Mouse (Mus musculus) CH12.LX (cell line): Measurements from ENCODE around the gene Alb. TPM values are rescaled to one million over a fixed set of nuclear protein-coding genes. Genes with fewer than 3 reads are reported as not detected.

ENCODE experiments used
- DNase-seq: peaks from one replicate; pipeline ENCODE4 v3.0.0-alpha.2; 2013; ENCODE audit errors: extremely low read depth
- H3K27ac ChIP-seq: 2 replicates; pipeline ENCODE4 v1.5.1; 2012; ENCODE audit warnings: low read depth, mild to moderate bottlenecking, control low read depth, moderate library complexity; ENCODE audit not compliant: insufficient read depth
- H3K27me3 ChIP-seq: replicated peaks from 2 replicates; pipeline ENCODE3; 2012; ENCODE audit warnings: inconsistent platforms
- H3K36me3 ChIP-seq, 2 experiments: replicated peaks in 1 of 2; 2 replicates each; pipeline versions ENCODE3 to v1.6.1; 2012; ENCODE audit warnings: inconsistent platforms in 1 of 2, low read length in 1 of 2, mild to moderate bottlenecking in 1 of 2, mixed read lengths in 1 of 2, moderate library complexity in 1 of 2; ENCODE audit not compliant: control insufficient read depth in 1 of 2, insufficient read depth in 1 of 2
- H3K4me1 ChIP-seq, 2 experiments: 2 replicates each; pipeline ENCODE4 v1.6.1; 2012; ENCODE audit warnings: inconsistent platforms in 1 of 2, moderate library complexity in 1 of 2; ENCODE audit not compliant: insufficient read depth in 2 of 2, control insufficient read depth in 1 of 2
- H3K4me2 ChIP-seq: 2 replicates; pipeline ENCODE4 v1.6.1; 2012; ENCODE audit warnings: low read depth, mild to moderate bottlenecking, control low read depth; ENCODE audit not compliant: poor library complexity, insufficient read depth, severe bottlenecking
- H3K4me3 ChIP-seq, 3 experiments: fragments of 150-350 bp in 1 of 3; sonication (generic) in 1 of 3; replicated peaks in 1 of 3; 2 replicates each; pipeline versions ENCODE3 to v1.5.1; 2011 to 2012; ENCODE audit warnings: low read depth in 2 of 3, low read length in 2 of 3, mild to moderate bottlenecking in 2 of 3, moderate library complexity in 2 of 3, control low read depth in 1 of 3, improper control_type of control experiment in 1 of 3, inconsistent platforms in 1 of 3, mixed read lengths in 1 of 3; ENCODE audit not compliant: poor library complexity in 1 of 3
- H3K79me2 ChIP-seq: replicated peaks from 2 replicates; pipeline ENCODE4 v1.6.1; 2012; ENCODE audit warnings: mild to moderate bottlenecking, moderate library complexity; ENCODE audit not compliant: control insufficient read depth, poor library complexity, insufficient read depth, severe bottlenecking; ENCODE audit errors: extremely low read depth
- H3K9ac ChIP-seq: 2 replicates; pipeline ENCODE4 v1.6.1; 2012; ENCODE audit warnings: low read depth, mild to moderate bottlenecking, control low read depth, moderate library complexity; ENCODE audit not compliant: insufficient read depth
- H3K9me3 ChIP-seq: replicated peaks from 2 replicates; pipeline ENCODE3; 2012; ENCODE audit warnings: low read length, inconsistent platforms, mixed read lengths
- BHLHE40 ChIP-seq: IDR thresholded peaks from 2 replicates; pipeline ENCODE4 v1.6.1; 2011; ENCODE audit warnings: mild to moderate bottlenecking, low read depth, low read length, improper control_type of control experiment
- CHD1 ChIP-seq: IDR thresholded peaks from 2 replicates; pipeline ENCODE4 v1.6.1; 2012; ENCODE audit warnings: low read depth, low read length, improper control_type of control experiment, inconsistent platforms
- CTCF ChIP-seq, 2 experiments: IDR thresholded peaks in 1 of 2; conservative IDR thresholded peaks in 1 of 2; 2 replicates each; pipeline ENCODE4 v1.5.1; 2011 to 2012; ENCODE audit warnings: low read depth in 2 of 2, low read length in 2 of 2, improper control_type of control experiment in 1 of 2, inconsistent platforms in 1 of 2, mild to moderate bottlenecking in 1 of 2, moderate library complexity in 1 of 2
- E2F4 ChIP-seq: IDR thresholded peaks from 2 replicates; pipeline ENCODE4 v1.6.1; 2011; ENCODE audit warnings: low read depth, low read length, improper control_type of control experiment; ENCODE audit not compliant: insufficient replicate concordance
- ELF1 ChIP-seq: IDR thresholded peaks from 2 replicates; pipeline ENCODE4 v1.6.1; 2014; ENCODE audit warnings: low read depth, mild to moderate bottlenecking, inconsistent platforms, low read length, improper control_type of control experiment
- EP300 ChIP-seq: IDR thresholded peaks from 2 replicates; pipeline ENCODE4 v1.6.1; 2011; ENCODE audit warnings: low read length, improper control_type of control experiment
- IRF4 ChIP-seq: IDR thresholded peaks from 2 replicates; pipeline ENCODE4 v1.6.1; 2014; ENCODE audit warnings: low read depth, mild to moderate bottlenecking, inconsistent platforms, low read length, improper control_type of control experiment
- JUND ChIP-seq: conservative IDR thresholded peaks from 2 replicates; pipeline ENCODE4 v1.6.1; 2011; ENCODE audit warnings: low read depth, low read length, improper control_type of control experiment
- KAT2A ChIP-seq: IDR thresholded peaks from 2 replicates; pipeline ENCODE4 v1.6.1; 2012; ENCODE audit warnings: low read length, improper control_type of control experiment, inconsistent platforms; ENCODE audit not compliant: insufficient replicate concordance
- MAZ ChIP-seq: IDR thresholded peaks from 2 replicates; pipeline ENCODE4 v1.6.1; 2012; ENCODE audit warnings: low read depth, mild to moderate bottlenecking, inconsistent platforms, low read length, improper control_type of control experiment, moderate library complexity
- MEF2A ChIP-seq: IDR thresholded peaks from 2 replicates; pipeline ENCODE4 v1.6.1; 2014; ENCODE audit warnings: low read depth, mild to moderate bottlenecking, inconsistent platforms, low read length, improper control_type of control experiment, borderline replicate concordance
- MXI1 ChIP-seq: IDR thresholded peaks from 2 replicates; pipeline ENCODE4 v1.6.1; 2011; ENCODE audit warnings: mild to moderate bottlenecking, low read depth, low read length, improper control_type of control experiment
- NRF1 ChIP-seq: IDR thresholded peaks from 2 replicates; pipeline ENCODE4 v1.6.1; 2014; ENCODE audit warnings: low read depth, mild to moderate bottlenecking, inconsistent platforms, low read length, improper control_type of control experiment, moderate library complexity
- POLR2A ChIP-seq: IDR thresholded peaks from 2 replicates; pipeline ENCODE4 v1.6.1; 2011; ENCODE audit warnings: low read depth, mild to moderate bottlenecking, improper control_type of control experiment, low read length
- POLR2AphosphoS2 ChIP-seq: IDR thresholded peaks from 2 replicates; pipeline ENCODE4 v1.6.1; 2011; ENCODE audit warnings: low read depth, low read length, improper control_type of control experiment
- RAD21 ChIP-seq: IDR thresholded peaks from 2 replicates; pipeline ENCODE4 v1.6.1; 2011; ENCODE audit warnings: low read depth, mild to moderate bottlenecking, low read length, improper control_type of control experiment, moderate library complexity
- SIN3A ChIP-seq: IDR thresholded peaks from 2 replicates; pipeline ENCODE4 v1.6.1; 2012; ENCODE audit warnings: low read length, improper control_type of control experiment, inconsistent platforms
- TBP ChIP-seq: conservative IDR thresholded peaks from 2 replicates; pipeline ENCODE4 v1.6.1; 2011; ENCODE audit warnings: low read depth, low read length, improper control_type of control experiment
- ZC3H11A ChIP-seq: IDR thresholded peaks from 2 replicates; pipeline ENCODE4 v1.6.1; 2012; ENCODE audit warnings: low read depth, mild to moderate bottlenecking, inconsistent platforms, low read length, improper control_type of control experiment
- ZKSCAN1 ChIP-seq: IDR thresholded peaks from 2 replicates; pipeline ENCODE4 v1.6.1; 2012; ENCODE audit warnings: low read depth, inconsistent platforms, low read length, improper control_type of control experiment, borderline replicate concordance
- dilution Hi-C: fragments of 300-500 bp; cut with MboI; formaldehyde crosslinking; loops from 2 replicates; pipeline ENCODE4 v1.14.3; 2020; ENCODE audit warnings: low sequenced_read_pairs; ENCODE audit not compliant: extremely low pct_unique_long_range_greater_than_20kb, extremely low pct_ligation_motif_present
- in situ Hi-C: fragments of 300-500 bp; cut with MboI; formaldehyde crosslinking; loops from 3 replicates; pipeline ENCODE4 v1.14.3; 2019; ENCODE audit warnings: low sequenced_read_pairs, low pct_ligation_motif_present, low pct_unique_long_range_greater_than_20kb, mixed read lengths
- polyA plus RNA-seq: library from polyadenylated mRNA; unstranded; fragments of >175 nt; gene quantifications from 2 replicates; pipeline ENCODE4 v1.2.1, GENCODE M21; 2012; ENCODE audit warnings: low read depth; ENCODE audit not compliant: insufficient read length
- total RNA-seq, 2 experiments: library from RNA; depleted of rRNA; stranded (reverse); fragments of 300-350 nt in 1 of 2; fragments of >200 nt in 1 of 2; gene quantifications; 2 replicates each; pipeline ENCODE4 v1.2.3; 2012 to 2014

Alb gene
- total and polyA plus RNA-seq, 3 experiments = 0.40 TPM; not detected in 2

DNA sequence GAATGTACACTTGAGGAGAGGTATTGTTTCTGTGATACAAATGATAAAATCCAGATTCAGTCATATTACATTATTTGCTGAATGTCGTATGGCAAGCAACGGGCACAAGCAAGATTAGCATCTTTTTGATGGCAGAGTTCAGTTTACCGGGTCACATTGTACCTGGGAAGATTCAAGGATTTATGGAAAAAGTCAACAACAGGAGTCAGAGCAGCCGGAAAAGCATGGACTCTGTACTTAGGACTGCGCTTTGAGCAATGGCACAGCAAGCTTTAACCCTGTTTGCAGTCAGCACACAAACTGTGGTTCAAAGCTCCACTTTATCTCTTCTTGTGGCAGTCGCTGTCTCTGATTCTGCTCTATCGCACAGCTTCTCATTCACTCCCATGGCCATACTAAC is 24.9 kb downstream of the Alb start:
- TF ChIP-seq TBP (no peak), SIN3A (no peak), POLR2AphosphoS2 (no peak), EP300 (no peak), BHLHE40 (no peak), E2F4 (no peak), JUND (no peak), CHD1 (no peak), CTCF (conservative IDR thresholded peaks at IDR 0.05 in 1 of 2, IDR thresholded peaks at IDR 0.05 in 1 of 2; ENCODE audit: low read depth in 2 of 2, low read length in 2 of 2) (no peak), ELF1 (no peak), IRF4 (no peak), MAZ (no peak), RAD21 (no peak), MEF2A (no peak), MXI1 (no peak), NRF1 (no peak), ZKSCAN1 (no peak)
- Histone ChIP-seq H3K27me3 (no peaks in the 10 kb centered on the region), H3K36me3 (no peaks in the 10 kb centered on the region), H3K4me3 (no peak overlapping the region), H3K9ac (no peak overlapping the region), H3K4me2 (no peak overlapping the region), H3K27ac (no peak overlapping the region), H3K4me1 (peaks cover 0 to 3% of the 10 kb centered on the region in 2 experiments; a peak in 2 of 4 replicates), H3K79me2 (no peaks in the 10 kb centered on the region), H3K9me3 (no peaks in the 10 kb centered on the region)
- dilution Hi-C loops (no loop called here), in situ Hi-C loops (loop anchor here (25.0 kb wide), 1 partner anchor 273 kb away; the partner anchor contains the start of gene Cox18)
- DNase-seq = no peak

DNA sequence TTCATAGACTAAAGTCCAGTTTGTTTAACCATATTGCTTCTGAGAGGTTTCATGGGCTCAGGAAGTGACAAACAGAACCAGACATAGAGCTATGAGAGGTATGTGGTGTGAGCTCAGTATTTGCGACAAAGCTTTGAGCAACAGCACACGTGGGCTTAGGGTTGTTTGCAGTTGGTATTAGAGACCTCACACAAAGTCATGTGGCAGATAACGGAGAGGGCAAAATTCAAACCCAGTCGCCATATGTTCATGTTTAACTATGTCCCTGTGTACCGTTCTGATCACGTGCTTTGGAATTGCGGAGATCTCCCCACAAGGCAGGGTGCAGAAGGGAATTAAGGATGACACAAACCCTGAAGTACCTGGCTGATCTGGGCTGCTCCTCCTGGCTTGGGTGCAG is 27.6 kb downstream of the Alb start:
- Histone ChIP-seq H3K4me2 (no peak overlapping the region), H3K79me2 (no peaks in the 10 kb centered on the region), H3K4me3 (no peak overlapping the region), H3K27me3 (no peaks in the 10 kb centered on the region), H3K9me3 (no peaks in the 10 kb centered on the region), H3K9ac (no peak overlapping the region), H3K4me1 (peaks cover 0 to 15% of the 10 kb centered on the region in 2 experiments; a peak in 2 of 4 replicates), H3K36me3 (no peaks in the 10 kb centered on the region), H3K27ac (no peak overlapping the region)
- no peak for DNase-seq
- dilution Hi-C loops = no loop called here
- TF ChIP-seq ZC3H11A (no peak), E2F4 (no peak), POLR2A (no peak), KAT2A (no peak)
- in situ Hi-C loops = loop anchor here (25.0 kb wide), 1 partner anchor 276 kb away; the partner anchor contains the start of gene Cox18
